Mouse (Mus musculus): ENCODE measurements around the gene Slf2.
A peak's percentile ranks its signal among the peaks of the same experiment; 100 is the strongest.

Slf2 gene

GRCm38 (mm10) chr19:45007425-45008191, 76.7 kb downstream of the Slf2 start:
- no peak for DNase-seq (ENCODE audit: low spot score in 2 of 2)

GRCm38 (mm10) chr19:45010646-45011045, 79.7 kb downstream of the Slf2 start:
- no peak for DNase-seq (ENCODE audit: low spot score in 2 of 2)

GRCm38 (mm10) chr19:45012219-45012618, 81.3 kb downstream of the Slf2 start:
- DNase-seq (ENCODE audit: low spot score in 2 of 2) = no peak

GRCm38 (mm10) chr19:45012636-45013035, 81.7 kb downstream of the Slf2 start:
- peak in 1 of 2 experiments; percentile 22 for DNase-seq (ENCODE audit: low spot score in 2 of 2)

- DNase-seq (ENCODE audit: low spot score in 2 of 2) = no peak
Measured at GRCm38 (mm10) chr19:45013581-45014225, 82.8 kb downstream of the Slf2 start.

- DNase-seq (ENCODE audit: low spot score in 2 of 2) = peak in 1 of 2 experiments; percentile 30
Measured at GRCm38 (mm10) chr19:45014335-45014971, 83.5 kb downstream of the Slf2 start, which contains the start of gene Lzts2. Gene Lzts2 (plus strand): TSS chr19:45014414.

- peak; percentile 65 to 68 for DNase-seq (ENCODE audit: low spot score in 2 of 2)
Measured at GRCm38 (mm10) chr19:45014981-45015402, 84.0 kb downstream of the Slf2 start.

GRCm38 (mm10) chr19:45015518-45016281, 84.7 kb downstream of the Slf2 start:
- DNase-seq (ENCODE audit: low spot score in 2 of 2) = peak; percentile 65 to 67

- DNase-seq (ENCODE audit: low spot score in 2 of 2) = peak; percentile 87
Measured at GRCm38 (mm10) chr19:45016341-45017215, 85.6 kb downstream of the Slf2 start.

- DNase-seq (ENCODE audit: low spot score in 2 of 2) = peak; percentile 91
Measured at GRCm38 (mm10) chr19:45017216-45017771, 86.3 kb downstream of the Slf2 start.

- DNase-seq (ENCODE audit: low spot score in 2 of 2) = peak; percentile 91
Measured at GRCm38 (mm10) chr19:45017909-45018308, 87.0 kb downstream of the Slf2 start.

GRCm38 (mm10) chr19:45018351-45018831, 87.4 kb downstream of the Slf2 start:
- DNase-seq (ENCODE audit: low spot score in 2 of 2) = peak; percentile 56 to 59

- peak; percentile 87 to 88 for DNase-seq (ENCODE audit: low spot score in 2 of 2)
Measured at GRCm38 (mm10) chr19:45020348-45020747, 89.4 kb downstream of the Slf2 start.

GRCm38 (mm10) chr19:45021362-45021761, 90.4 kb downstream of the Slf2 start:
- peak in 1 of 2 experiments; percentile 19 for DNase-seq (ENCODE audit: low spot score in 2 of 2)

- peak in 1 of 2 experiments; percentile 12 for DNase-seq (ENCODE audit: low spot score in 2 of 2)
Measured at GRCm38 (mm10) chr19:45023993-45024392, 93.0 kb downstream of the Slf2 start.

- DNase-seq (ENCODE audit: low spot score in 2 of 2) = no peak
Measured at GRCm38 (mm10) chr19:45024775-45025174, 93.8 kb downstream of the Slf2 start.

GRCm38 (mm10) chr19:45025937-45026568, 95.1 kb downstream of the Slf2 start:
- no peak for DNase-seq (ENCODE audit: low spot score in 2 of 2)

- peak in 1 of 2 experiments; percentile 41 for DNase-seq (ENCODE audit: low spot score in 2 of 2)
Measured at GRCm38 (mm10) chr19:45026958-45027670, 96.2 kb downstream of the Slf2 start.

- peak in 1 of 2 experiments; percentile 39 for DNase-seq (ENCODE audit: low spot score in 2 of 2)
Measured at GRCm38 (mm10) chr19:45027848-45028247, 96.9 kb downstream of the Slf2 start.

Data from heart, adult 9 months (tissue).